Mouse (Mus musculus) B cell, adult 62 days (primary cell): ENCODE data around the gene Fpr-rs6. TPM values are rescaled to one million over a fixed set of nuclear protein-coding genes. Genes with fewer than 3 reads are reported as not detected.

ENCODE experiments used
- total RNA-seq: library from RNA; stranded (reverse); gene quantifications from 4 replicates; pipeline ENCODE4 v1.2.4, GENCODE M21; 2023

Gene Fpr-rs6
- total RNA-seq: not detected in 4 replicates

DNA sequence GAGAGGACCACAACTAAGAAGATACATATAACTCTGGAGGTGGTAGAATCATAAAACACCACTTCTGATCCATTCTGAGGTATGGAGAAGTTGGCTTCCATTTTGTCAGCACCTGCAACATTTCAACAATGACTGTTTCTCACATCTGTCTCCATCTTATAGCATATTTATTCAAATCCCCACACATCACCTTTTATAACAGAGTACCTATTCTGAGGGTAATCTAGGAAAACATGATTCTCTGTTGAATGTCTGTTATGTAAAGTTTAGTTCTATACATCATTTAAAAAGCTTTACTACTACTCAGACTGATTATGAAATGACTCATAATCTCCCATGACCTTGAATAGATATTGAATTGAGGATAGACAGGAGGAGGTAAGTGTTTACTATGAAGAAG, at the start of gene Fpr-rs6:
Gene Fpr-rs6, minus strand, starts transcription at position 101 of the 400 bp plus-strand sequence.

Other genes with a start within 250 kb of the Fpr-rs6 start
- gene Vmn2r104, start 134.8 kb downstream of the Fpr-rs6 start, total RNA-seq: not detected in 4 replicates
- not detected in 4 replicates for gene Fpr-rs7, start 68.9 kb downstream of the Fpr-rs6 start, total RNA-seq
- gene Vmn2r105, start 52.0 kb upstream of the Fpr-rs6 start, total RNA-seq: not detected in 4 replicates
- gene Vmn2r106, start 102.5 kb upstream of the Fpr-rs6 start, total RNA-seq: not detected in 4 replicates
- gene Vmn2r107, start 162.1 kb upstream of the Fpr-rs6 start, total RNA-seq: not detected in 4 replicates
- gene Vmn1r224, start 231.0 kb upstream of the Fpr-rs6 start, total RNA-seq: not detected in 4 replicates